Mouse (Mus musculus) heart, adult 9 months (tissue): Measurements from ENCODE around the gene Pip5k1b.

ENCODE experiments used
- DNase-seq, 2 experiments: peaks; one replicate each; pipeline ENCODE4 v3.0.0; 2022; ENCODE audit warnings: low spot score in 2 of 2

The Pip5k1b gene

GRCm38 (mm10) chr19:24307271-24308221 is 248.1 kb downstream of the Pip5k1b start:
- DNase-seq = peak; percentile 67

- no peak for DNase-seq
Observed at GRCm38 (mm10) chr19:24306351-24306750, 249.3 kb downstream of the Pip5k1b start.

DNA sequence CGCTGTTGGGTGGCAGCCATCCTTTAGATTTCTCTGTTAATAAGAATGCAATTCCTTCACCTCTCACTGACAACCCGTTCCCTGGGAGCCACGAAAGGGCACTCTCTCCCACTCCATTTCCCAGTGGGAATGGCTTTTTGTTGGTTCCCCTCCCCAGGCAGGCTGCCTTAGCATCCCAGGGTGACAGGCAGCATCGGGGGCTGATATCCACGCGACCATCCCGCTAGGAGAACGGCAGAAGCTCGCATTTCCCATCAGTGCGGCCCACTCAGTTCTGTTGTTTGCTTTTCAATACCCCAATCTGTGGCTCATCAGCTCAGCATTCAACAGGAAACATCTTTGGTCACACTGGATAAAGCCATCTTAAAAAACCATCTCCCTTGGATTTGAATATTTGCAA is 253.5 kb downstream of the Pip5k1b start:
- DNase-seq = no peak

- DNase-seq = no peak
Observed at GRCm38 (mm10) chr19:24301768-24302148, 253.9 kb downstream of the Pip5k1b start.

- peak; percentile 46 to 52 for DNase-seq
Observed at GRCm38 (mm10) chr19:24300994-24301767, 254.5 kb downstream of the Pip5k1b start.

DNA sequence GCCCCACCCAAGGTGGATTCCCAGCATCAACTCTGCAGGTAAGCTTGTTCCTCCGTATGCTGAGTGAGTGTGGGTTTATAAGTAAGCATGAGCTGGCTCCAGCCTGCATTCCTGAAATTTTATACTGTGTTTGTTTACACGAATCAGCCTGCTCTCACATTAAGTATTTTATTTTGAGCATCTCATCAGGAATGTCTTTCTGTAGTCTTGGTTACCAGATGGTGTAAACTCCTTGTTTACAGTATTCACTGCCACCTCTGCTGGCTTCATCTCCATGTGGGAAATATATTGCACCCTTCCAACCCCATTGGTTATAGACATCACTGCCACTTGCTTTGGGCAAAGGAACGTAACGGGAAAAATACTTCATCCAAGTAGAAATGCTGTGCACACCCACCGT is 262.1 kb downstream of the Pip5k1b start:
- DNase-seq = no peak

DNA sequence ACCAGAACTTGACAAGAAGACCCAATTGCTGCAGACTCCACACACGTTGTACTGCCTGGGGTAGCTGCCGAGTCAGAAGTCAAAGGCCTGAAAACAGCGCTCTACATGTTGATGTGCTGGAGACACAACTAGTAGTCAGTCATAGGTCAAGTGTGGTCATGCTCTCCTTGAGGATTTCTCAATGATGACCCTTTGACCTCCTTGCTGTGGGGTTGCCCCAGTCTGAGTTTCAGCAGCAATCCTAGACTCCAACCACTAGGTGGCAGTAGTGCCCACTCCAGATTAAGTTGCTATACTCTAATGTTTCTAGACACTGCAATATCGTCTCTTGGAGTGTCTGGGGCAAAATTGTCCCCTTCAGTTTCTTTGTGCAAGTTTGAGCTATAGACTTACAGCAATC is 271.5 kb downstream of the Pip5k1b start:
- DNase-seq = peak in 1 of 2 experiments; percentile 49

DNA sequence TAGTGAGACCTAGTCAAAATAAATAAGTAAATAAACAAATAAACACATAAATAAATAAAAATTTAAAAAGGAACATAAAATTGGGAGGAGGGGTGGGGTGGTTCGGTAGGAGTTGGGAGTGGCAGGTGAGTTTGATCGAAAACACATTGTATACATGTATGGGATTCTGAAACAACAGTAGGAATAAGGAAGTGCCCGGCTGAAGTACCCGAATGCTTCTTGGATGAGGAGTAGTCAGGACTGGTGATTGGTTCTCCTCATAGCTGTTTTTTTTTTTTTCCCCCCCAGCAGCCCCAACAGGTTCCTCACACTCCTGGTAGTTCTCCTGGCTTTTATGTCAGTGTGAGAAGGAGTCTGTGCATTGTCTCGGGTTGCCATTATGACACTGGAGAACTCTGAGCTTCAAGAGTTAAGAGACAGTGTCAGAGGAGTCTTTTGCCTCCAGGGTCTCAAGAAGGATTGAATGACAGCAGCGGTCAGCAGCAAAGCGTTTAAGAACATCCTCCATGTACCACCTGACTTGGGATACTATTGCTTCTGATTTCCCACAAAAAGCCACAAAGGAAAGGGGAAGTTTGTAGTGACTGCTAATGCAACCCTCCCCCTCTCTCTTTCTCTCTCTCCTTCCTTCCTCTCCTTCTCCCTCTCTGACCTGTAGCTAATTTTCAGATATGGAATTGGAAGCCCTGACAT is 274.2 kb downstream of the Pip5k1b start:
- no peak for DNase-seq

DNA sequence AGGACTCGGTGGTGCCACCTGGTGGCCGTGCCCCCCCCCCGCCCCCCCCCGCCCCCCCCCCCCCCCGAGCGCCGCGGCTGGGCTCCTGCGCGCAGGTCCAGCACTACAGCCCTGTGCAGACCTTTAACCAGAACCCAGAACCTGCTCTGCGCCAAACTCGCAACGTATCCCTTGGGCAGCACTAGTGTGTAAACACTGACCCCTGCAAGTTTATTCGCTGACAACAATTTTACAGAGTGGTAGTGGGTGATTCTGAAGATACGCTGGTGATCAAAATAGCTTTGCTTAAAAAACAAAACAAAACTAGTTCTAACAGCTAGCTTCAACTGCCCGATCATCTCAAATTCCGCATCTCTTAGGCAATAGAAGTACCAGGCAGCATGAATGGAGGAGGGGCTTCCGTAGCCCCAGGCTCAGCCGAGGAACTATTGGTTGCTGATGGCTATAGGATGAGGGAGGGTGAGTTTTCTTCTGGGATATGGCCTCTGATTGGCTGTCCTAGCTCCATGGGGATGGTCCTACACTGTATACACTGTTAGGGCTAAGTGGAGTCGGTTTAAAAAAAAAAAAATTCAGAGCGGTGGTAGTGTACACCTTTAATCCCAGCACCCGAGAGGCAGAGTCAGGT is 275.0 kb downstream of the Pip5k1b start, which contains the start of gene Fxn:
Gene Fxn (minus strand): TSS at position 5 of the 628 bp plus-strand sequence.
- peak in 1 of 2 experiments; percentile 19 for DNase-seq

GRCm38 (mm10) chr19:24279706-24280600 is 275.7 kb downstream of the Pip5k1b start:
- DNase-seq = peak; percentile 79

DNA sequence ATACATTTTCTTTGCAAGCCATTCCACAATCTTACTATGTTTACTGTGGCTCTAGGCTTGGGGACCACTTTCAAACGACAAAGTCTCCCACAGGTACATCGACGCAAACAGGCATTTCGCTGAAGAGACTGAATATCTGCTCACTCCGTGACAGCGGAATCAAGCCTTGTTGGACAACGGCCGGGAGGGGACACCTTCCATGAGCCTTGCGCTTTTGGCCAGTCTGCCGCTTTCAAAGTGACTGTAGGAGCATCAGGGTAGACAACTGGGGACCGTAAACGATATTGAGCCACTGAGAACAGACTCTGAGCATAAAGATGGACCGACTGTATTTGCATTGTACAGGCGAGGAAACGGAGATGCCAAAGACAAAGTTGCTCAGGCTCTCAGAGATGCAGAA is 276.8 kb downstream of the Pip5k1b start:
- no peak for DNase-seq

DNA sequence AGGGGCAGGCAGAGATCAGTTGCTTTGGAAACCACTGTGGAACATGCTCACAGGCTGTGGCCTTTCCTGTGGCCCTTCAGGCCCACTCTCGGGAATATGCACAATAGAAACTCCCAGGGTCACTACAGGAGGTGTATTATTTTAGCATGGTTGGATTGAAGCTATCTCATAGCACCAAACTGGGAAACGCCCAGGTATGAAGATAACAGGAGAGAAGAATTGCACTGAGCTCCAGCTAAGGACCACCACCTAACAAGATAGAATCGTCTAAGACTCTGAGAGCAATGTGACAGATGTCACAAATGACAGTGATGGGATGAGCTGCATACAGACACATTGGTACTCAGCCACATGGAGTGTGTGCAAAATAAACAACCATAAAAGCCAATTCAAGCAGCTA is 281.4 kb downstream of the Pip5k1b start:
- DNase-seq = no peak

DNA sequence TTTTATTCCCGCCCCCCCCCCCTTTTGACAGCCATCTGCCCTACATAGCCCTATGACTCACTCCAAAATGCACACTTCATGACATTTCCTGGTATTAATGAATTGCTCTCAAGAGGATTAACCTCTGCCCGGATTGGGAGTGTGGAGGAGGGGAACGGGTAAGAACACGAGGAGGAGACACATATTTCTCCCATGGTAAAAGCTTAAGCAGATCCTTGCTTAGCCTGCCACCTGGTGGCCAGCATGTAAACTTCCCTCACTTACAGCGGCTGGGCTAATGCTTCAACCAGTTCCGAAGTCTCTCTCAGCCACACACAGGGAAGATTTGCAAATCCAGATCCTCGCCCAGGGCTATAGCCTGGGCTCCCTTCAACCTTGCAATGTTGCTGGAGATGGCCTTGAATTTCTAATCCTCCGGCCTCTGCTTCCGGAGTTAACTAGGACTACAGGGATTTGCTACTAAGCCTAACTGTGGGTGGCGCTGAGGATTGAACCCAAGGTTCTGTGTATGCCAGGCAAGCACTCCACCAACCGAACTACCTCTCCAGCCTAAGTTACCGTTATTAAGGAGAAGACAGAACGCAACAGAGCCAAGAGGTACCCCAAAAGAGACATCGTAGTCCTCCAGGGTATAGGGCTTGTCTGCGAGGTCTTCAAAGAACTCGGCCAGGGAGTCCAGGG is 283.8 kb downstream of the Pip5k1b start:
- peak; percentile 75 for DNase-seq

DNA sequence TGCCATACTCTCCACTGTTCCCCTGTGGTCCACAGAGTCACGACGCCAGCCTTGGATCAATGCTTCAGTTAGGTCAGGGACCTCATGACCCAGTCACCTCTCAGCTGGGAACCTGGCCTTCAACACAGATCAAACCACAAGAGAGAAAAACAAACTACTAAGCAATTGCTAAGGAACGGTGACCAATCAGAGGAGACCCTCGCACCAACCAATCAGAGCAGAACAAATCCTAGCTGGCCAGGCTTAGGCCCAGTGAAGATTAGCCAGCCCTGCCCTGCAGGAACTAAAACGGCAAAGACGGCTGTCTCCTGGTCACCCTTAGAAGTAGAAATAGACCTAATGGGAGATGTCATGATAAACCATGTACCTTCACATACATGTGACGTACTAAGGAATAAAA is 284.3 kb downstream of the Pip5k1b start:
- peak; percentile 30 to 68 for DNase-seq

DNA sequence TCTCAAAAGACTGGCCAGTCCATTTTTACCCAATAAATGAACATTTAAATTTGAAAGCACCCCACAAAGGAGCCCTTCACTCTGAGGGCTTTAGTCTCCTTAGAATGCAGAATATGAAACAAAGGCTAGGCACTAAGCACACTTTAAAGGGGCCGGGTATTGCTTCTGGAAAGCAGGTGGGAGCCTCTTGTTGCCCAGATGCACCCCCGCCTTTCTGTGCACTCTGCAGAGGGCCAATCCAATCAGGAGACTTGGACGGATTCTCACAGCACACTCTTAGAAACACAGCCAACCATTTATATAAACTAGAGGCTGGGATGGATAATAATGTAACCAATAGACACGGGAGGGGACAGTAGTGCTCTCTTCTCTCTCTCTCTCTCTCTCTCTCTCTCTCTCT is 287.1 kb downstream of the Pip5k1b start:
- DNase-seq = no peak

DNA sequence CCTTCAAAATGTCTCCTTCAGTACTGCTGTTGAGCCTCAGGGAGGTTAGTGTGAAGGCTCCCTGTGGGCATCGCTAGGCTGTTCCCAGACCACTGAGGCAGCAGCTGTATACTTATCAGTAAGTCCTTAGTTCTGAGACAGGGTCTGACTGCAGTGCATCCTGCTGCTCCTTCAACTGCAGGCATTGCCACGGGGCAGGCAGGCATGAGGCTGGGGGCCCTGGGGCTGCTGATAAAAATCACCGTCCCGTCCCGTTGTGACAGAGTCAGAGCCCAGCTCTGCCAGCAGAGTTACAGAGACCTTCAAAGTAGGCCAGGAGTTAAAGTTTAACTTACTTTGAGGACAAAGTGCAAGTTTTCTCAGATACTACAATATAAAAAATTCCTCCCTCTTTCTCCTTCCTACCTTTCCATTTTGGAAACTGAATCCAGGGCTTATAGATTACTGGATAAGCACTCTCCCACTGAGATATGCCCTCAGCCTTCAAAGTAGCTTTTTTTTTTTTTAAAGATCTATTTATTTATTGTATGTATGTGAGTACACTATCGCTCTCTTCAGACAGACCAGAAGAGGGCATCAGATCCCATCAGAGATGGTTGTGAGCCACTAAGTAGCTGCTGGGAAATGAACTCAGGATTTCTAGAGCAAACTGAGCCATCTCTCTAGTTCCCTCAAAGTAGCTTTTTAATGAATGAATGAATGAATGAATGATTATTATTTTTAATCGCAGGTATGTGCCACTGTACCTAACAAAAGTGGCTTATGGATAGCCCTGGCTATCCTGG is 289.4 kb downstream of the Pip5k1b start:
- no peak for DNase-seq

- peak; percentile 70 to 79 for DNase-seq
Observed at GRCm38 (mm10) chr19:24264991-24265390, 290.7 kb downstream of the Pip5k1b start.

DNA sequence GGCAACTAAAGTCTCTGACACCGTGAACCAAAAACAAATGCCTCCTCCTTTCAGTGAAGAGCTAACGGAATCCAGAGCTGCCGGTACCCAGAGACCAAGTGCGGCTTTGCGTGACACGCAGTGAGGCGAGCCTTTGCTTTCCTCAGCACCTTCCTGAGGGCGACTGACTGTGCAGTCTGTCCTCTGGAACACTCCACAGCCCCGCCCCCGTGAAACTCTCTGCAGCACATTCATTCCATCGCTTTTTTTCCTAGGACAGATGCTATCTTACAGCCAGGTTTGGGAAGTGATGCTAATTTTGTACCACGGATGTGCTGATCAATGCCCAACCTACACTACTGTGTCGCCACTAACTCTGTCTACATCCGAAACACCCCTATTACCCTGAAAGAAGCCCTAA is 292.9 kb downstream of the Pip5k1b start:
- no peak for DNase-seq
